Mouse (Mus musculus): ENCODE measurements around the gene Dtd2.

DNA sequence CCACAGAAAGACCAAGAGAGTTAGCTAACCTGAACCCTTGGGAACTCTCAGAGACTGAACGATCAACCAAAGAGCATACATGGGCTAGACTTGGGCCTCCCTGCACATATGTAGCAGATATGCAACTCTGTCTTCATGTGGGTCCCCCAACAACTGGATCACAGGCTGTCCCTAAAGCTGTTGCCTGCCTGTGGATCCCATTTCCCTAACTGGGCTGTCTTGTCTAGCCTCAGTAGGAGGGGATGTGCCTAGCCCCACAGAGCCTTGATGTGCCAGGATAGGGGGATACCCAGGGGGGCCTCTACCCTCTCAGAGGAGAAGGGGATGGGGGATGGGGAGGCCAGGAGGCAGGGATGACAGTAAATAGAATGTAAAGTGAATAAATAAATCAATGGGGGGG lies 22.7 kb downstream of the Dtd2 start:
- TF ChIP-seq GATA1 (IDR thresholded peaks at IDR 0.05; ENCODE audit: low read length) (no peak), TAL1 (IDR thresholded peaks at IDR 0.05; ENCODE audit: low read length) (no peak)
